Mouse (Mus musculus) erythroblast, embryonic 14.5 days (primary cell): ENCODE data around the gene Dmd.

Experiments
- GATA1 ChIP-seq: IDR thresholded peaks from 2 replicates; pipeline ENCODE4 v1.6.1; 2012; ENCODE audit warnings: low read length, inconsistent platforms, mixed read lengths
- TAL1 ChIP-seq: IDR thresholded peaks from 3 replicates; pipeline ENCODE4 v1.6.1; 2012; ENCODE audit warnings: low read length, inconsistent platforms, mixed read lengths

DNA sequence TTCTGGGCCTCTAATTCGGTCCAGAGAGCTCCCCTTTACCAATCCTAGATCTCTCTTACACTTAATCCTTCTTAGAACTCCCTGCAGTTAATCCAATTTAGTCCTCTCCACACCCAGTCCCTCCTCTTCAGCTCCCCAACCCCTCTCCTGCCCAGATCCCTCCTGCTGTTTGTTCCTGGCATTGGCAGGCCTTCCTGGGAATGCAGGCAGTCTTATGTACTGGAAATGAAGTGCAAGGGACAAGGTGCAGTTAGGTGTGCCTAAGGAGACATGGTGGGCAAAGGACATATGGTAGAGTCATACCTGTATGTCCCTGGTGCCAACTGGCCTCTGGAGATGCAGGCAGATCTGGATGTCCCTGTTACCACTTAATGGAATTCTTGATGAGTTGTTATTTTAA, 1604.8 kb downstream of the Dmd start:
- TF ChIP-seq GATA1 (no peak), TAL1 (no peak)
